Mouse (Mus musculus) lung, adult 10 weeks (tissue): Measurements from ENCODE around the gene Kbtbd2. TPM values are rescaled to one million over a fixed set of nuclear protein-coding genes. Genes with fewer than 3 reads are reported as not detected.

Source experiments
- polyA plus RNA-seq: library from polyadenylated mRNA; stranded (reverse); fragments of 350-450 nt; fragmentation: Illumina TruSeq; extraction: RNeasy Lipid Tissue Mini Kit (QIAGEN cat#74804); gene quantifications from one replicate; pipeline ENCODE4 v1.2.3, GENCODE M21; 2014; ENCODE audit warnings: low read depth, low replicate concordance; ENCODE audit not compliant: insufficient read depth

Kbtbd2 gene
- polyA plus RNA-seq, result 16.1 TPM

GRCm38 (mm10) chr6:56797311-56798151, at the start of gene Kbtbd2:
Gene Kbtbd2, minus strand, starts transcription at chr6:56797813.

GRCm38 (mm10) chr6:56831697-56832406, 34.2 kb upstream of the Kbtbd2 start, which contains the start of gene Fkbp9:
Gene Fkbp9, plus strand, starts transcription at chr6:56832059.

Other genes starting within 250 kb of the Kbtbd2 start
- 0.15 TPM for gene Pde1c, start 228.7 kb downstream of the Kbtbd2 start, polyA plus RNA-seq
- gene Lsm5, start 93.1 kb downstream of the Kbtbd2 start, polyA plus RNA-seq, result 53.5 TPM
- gene Avl9, start 82.9 kb downstream of the Kbtbd2 start, polyA plus RNA-seq, result 6.5 TPM
- gene Fkbp9, start 34.2 kb upstream of the Kbtbd2 start, polyA plus RNA-seq, result 79.3 TPM
- gene Nt5c3, start 126.1 kb upstream of the Kbtbd2 start, polyA plus RNA-seq, result 25.7 TPM
- 0.22 TPM for gene Vmn1r4, start 126.2 kb upstream of the Kbtbd2 start, polyA plus RNA-seq
- not detected for gene Vmn1r5, start 172.5 kb upstream of the Kbtbd2 start, polyA plus RNA-seq
- gene Vmn1r6, start 199.4 kb upstream of the Kbtbd2 start, polyA plus RNA-seq, result not detected
- not detected for gene Vmn1r7, start 227.5 kb upstream of the Kbtbd2 start, polyA plus RNA-seq
- not detected for gene Vmn1r8, start 234.5 kb upstream of the Kbtbd2 start, polyA plus RNA-seq